Mouse (Mus musculus) telencephalon, adult 2 months (tissue): ENCODE measurements at regions not wholly inside any gene's neighbourhood (a gene's known extent, or its start where the extent isn't known, plus 50 kb on each side); places are given as distances from the start of the nearest gene placed in this dataset.
"Not testable (repeated sequence)": the region's sequence is repeated elsewhere in the genome, so short reads cannot be mapped to it uniquely, and the experiment has no call there.

Source experiments
- DNase-seq: peaks from one replicate; pipeline ENCODE4 v3.0.0-alpha.2; 2011; ENCODE audit warnings: low read depth, low spot score

DNA sequence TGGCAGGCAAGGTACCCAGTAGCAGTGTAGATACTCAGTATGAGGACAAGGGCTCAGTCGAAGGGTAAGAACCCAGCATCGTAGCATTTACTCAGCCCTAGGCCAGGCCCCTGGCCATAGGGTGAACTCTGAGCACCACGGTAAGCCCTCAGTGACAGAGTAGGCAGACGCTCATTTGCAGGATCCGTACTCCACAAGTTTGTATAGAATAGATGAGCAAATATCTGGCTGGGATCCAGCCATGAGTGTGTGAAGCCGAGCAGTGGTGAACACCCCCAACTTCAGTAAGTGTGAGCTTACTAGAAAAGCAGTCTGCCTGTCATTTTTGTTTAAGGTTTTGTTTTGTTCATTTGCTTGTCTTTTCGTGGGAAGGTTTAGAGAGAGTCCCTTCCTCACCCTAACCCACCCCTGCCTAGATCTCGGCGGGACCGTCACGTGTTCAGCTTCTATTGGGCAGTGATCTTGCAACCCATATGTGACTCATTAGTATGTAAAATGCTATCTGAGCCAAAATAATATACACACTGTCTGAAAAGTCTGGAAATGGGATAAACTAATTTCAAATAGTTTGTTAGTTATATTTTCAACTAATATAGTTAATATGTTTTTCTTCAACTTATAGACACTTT is 76.3 kb downstream of the Gm5447 start:
- no peak for DNase-seq

DNA sequence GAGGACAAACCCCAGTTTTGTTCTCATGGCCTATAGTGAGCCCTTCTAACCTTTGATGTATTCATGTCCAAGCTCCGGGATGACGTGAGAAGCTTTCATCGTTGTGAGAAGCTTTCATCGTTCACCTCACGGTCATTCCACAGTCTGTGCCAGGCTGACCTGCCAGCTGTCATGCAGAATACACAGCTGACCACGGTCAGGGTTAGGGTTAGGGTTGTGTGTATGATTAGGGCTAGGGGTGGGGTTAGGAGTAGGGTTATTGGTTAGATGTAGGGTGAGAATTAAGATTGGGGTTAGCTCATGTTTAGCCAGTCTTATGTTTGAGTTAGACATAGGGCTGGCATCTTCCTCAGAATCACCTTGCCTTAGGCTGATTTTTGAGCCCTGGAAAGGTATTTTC is 77.6 kb downstream of the Gm5447 start:
- DNase-seq = not testable (repeated sequence)

DNA sequence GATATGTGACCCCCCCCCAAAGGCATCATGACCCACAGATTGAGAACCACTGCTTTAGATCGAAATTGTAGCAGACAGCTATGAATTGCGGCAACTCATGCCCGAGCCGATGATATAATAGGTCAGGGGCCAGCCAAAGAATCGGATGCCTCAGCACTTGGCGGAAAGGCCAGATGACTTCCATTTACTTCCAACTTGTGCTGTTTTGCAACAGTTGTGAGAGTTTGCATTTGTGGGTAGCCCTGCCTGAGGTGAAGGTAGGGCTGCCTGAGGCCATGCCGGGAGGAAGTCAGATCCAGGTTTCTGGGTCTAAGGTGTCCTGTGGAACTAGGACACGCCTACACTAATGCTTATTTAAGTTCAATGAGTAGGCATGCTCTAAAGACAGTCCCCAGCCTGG is 80.4 kb downstream of the Gm5447 start:
- DNase-seq = no peak

DNA sequence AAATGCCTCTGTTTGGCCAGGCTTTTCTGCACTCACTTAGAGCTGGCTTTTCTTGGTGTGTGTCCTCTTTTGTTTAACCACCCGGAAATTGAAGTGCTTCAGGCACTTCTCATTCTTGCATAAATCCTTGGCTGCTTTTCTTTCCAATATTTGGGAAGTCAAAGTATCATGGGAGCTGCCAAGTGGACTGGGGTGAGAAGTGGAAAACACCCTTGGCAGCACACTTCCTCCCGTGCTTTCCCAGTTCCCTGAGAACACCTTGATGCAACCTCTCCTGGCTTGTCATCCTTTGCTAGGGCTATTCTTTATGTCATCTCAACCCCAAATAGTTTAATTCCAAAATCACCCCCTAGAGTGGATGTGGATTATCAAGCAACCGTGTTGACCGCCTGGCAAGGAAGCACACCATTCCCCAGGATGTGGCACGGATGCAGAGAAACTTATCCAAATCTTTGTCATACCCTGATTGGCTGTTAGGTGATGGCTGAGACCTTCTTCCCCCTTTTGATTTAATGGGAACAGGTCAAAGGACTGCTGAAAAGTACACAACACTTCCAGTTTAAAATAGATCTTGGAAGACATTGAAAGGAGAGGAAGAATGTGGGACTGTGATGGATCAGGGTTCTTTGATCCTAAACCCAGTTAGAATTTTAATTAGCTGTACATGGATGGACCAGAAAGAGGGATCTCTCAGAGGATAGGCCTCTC is 81.5 kb downstream of the Gm5447 start:
- DNase-seq = no peak

DNA sequence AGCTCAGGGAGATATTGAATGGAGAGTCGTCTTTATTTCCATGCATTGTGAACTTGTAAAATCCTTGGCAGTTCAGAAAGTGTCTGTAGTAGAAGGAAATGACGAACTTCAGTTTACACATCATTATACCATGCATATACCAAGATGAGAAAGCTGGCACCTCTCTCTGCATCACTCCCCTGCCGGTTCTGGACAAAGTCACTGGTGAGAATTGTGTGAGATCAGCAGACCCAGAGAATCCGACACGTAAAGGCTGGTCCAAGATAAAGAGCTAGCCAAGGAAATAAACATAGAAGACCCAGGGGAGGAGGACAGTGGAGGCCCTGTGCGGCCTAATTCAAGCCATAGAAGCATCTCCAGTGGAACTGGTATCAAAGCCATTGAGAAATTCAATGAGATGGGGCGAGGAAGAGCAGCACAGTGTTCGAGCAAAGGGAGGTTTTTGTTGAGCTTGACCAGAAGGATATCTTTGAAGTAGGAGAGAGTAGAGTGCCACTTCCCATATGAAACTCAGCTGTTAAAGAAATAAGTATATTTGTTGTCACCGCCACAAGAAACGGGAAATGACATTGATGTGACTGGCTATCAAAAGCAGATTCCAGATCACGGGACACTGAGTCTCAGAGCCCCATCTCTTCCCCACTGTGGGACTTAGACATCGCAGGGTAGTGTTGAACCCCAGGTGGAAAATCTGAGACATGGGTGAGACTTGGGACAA is 82.3 kb downstream of the Gm5447 start:
- no peak for DNase-seq

DNA sequence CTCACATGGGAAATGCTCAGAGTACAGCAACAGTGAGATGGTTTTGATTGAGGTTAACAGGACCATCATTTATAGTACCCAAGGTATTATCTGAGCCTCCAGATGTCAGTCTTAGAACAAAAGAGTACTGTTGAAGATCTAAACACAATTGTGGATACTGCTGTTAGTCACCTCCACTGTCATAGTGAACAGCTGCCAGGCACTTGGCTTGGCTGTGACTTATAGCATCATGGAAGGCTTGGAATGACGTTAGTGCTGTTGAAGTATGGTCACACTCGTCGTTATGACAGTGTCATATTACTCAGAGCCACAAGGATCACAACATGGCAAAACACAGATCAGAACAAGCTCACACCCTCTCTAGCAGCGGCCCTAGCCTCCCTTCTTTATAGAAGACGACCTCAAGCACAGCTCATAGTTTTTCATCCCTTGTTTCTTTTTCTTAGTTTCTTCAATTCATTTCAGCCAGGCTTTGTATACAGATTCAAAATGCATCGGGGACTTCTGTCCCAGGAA is 87.0 kb downstream of the Gm5447 start:
- DNase-seq = no peak

DNA sequence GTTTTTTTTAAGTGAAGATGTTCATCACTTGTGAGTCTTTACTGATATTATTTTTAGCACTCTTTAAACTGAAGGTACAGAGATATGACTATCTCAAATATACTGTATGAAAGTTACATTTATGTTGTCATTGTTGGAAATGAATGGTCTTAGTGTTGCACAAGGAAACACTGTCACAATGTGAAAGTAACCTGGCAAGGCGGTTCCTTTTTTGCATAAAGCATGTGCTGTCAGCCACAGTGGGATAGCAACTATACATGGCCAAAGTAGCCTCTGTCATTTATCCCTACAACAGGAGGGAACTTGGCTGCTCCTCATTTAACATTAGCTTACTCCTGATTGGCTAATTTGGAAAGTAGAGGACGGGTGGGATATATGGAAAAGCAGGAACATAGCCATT is 94.3 kb downstream of the Gm5447 start:
- no peak for DNase-seq

DNA sequence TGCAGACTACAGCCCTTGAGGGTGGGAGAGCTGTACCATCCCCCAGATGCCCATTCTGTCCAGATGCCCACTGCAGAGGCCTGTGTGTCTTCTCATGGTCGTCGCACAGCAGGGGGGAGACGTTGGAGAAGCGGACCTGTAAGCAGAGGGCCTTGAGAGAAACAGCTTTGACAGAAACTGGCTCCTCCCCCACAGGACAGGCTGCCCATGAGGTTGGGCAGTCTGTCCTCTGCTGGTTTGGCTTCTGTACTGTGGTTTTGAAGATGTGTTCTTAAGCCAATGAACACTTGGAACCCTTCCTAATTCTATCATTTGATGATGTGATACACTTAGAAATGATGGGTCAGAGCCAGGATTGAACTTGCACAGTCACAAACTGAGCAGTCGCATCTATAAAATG is 102.5 kb downstream of the Gm5447 start:
- no peak for DNase-seq

DNA sequence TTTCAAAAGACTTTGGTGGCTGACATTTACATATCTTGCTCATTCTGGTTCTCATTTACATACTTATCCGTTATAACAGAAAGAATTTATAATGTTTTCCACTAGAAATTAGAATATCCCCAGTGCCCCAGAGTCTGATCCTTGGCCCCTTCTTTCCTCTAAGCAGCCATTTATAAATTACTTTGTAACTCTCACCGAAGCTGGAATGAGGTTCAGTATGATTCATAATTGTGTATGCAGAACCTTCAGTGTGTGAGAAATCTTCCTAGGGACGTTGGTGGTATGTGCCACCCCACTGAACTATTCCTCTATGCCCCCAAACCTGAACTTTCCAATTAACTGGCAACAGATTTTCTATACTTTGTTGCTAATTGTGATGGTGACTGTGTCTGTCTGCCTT is 104.7 kb downstream of the Gm5447 start:
- no peak for DNase-seq

DNA sequence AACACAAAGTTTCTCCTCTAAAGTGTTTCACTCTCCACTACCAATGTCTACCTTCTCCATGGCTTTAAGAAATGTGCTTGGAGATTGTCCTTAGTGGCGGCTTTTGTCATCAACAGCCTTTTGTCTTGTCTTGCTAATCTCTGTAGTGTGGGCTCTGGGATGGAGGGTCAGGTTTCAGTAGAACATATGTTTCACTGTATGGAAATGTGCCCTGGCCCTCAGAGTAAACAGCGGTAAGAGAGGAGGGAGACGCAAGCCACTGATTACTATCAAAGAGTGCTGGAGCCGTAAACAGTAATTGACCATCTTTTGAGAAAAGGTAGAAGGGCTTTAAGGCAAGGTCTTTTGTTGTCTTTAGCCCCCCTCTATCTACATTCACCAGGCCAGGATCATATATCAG is 106.2 kb downstream of the Gm5447 start:
- DNase-seq = no peak

DNA sequence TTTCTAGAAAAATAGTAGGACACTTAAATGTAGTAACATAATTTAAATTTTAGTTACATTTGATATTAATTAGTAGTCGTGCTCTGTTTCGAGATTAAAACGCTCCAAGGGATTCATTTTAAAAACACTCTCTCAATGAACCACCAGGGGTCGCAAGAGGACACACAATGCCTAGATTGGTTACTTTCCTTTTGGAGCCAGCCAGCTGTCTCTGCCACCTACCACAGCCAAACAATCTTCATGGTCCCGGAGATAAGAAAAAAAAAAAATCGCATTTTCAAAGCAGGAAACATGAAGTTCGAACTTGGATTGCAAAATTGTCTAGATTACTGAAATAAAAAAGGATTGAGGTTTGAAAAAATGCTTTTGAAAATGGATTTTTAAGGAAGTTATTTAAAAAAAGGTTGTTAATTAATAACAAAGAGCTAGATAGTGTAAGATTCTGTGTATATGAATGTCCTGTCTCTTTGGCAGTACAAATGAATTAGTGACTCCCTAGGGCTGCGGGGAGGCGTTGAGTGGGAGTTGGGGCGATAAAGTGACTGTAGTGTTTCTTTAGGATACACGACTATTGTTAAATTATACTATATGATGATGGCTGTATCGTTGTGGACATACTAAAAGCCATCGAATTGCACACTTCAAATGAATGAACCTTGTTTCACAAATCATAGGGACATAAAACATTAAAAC is 108.6 kb downstream of the Gm5447 start:
- peak; percentile 42 for DNase-seq

DNA sequence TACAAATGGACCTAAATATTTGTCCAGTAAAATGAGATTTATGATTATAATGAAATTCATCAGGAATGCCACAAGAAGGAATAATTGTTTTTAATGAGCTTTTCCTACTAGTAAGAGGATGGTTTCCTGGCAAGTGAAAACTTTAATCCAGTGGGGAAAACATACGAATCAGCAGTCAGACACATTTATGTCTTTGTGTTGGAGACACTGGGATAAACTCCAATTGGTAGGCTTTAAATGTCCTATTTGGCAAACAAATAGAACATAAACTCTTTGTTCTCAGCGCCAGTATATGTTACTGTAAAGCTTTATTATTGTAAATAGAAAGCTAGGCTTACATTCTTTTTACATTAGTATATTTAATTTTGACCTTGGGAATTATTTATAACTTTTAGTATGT is 127.0 kb downstream of the Gm5447 start:
- DNase-seq = no peak

DNA sequence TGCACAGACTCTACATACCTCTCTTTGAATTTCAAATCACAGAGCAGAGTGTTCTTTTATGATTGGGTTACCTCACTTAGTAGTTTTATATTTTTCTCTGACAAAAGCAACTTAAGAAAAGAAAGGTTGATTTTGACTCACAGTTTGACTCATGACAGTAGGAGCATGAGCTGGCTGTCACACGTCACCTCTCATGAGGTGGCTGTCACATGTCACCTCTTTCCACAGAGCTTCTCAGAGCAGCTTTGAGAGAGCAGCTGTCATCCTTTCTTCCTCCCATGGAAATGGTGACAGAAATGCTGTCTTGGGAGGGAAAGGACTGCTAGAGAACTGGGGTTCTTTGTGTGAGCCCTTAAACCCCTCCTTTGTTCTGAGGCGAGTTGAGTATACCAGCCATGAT is 133.4 kb downstream of the Gm5447 start:
- DNase-seq = no peak

DNA sequence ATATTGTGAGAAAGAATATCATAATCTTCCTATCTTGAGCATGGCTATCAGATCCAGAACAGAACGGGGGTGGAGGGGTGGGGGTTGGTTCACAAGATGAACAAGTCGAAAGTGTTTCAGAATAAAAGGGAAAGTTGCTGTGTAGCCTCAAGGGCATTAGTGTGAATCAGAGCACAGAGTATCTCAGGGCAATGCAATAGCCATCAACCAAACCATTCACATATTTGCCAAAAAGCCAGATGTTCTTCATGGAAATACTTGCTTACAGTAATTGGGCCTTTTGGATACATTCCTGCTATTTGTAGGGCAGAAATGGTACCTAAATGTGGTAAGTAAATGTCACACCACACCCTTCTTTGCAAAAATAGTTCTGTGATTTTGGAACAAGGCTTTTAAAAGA is 135.2 kb downstream of the Gm5447 start:
- no peak for DNase-seq

DNA sequence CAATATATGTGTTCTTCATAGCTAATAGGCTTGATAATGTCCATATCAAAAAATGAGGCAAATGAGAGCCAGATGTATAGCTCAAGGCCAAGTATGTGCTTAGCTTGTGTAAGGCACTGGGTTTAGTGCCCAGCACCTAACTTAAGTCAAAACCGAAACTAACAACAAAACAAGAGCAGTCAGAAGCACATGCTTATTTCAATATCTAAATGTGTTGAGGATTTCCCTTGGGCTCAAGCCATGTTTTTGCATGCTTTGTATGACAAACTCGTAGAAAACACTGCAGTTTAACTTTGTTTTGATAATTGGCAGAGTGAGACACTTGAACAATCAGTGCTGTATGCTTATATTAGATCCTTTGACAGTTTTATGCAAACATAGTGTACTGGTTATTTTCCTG is 148.7 kb downstream of the Gm5447 start:
- no peak for DNase-seq

DNA sequence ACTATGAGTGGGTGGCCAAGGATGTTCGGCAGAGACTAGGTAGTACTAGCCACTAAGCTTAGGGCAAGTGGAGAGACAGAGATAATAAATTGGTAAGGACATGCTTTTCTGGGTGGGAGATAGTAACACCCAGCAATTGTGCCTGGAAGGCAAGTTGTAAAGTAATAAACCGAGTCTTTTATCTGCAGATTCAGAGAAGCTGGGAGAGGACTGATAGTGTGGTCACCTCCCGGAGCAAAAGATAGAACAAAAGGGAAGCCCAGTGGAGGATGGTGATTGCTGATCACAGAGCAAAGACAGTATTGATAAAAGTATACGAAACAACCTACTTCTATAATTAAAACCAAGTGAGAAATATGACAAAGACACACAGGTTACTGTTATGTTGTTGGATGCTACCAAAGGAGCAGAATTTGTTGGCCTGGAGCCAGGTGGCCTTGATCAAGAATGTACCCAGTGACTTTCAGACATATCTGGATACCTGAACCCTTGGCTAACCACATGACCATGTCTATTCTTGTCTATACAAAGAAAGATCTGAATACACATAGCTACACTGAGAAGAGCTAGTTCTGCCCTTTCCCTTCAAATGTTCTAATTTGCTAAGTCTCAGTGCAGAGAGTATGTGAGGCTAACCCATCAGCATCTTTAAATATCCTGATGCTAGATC is 150.7 kb downstream of the Gm5447 start:
- DNase-seq = no peak

DNA sequence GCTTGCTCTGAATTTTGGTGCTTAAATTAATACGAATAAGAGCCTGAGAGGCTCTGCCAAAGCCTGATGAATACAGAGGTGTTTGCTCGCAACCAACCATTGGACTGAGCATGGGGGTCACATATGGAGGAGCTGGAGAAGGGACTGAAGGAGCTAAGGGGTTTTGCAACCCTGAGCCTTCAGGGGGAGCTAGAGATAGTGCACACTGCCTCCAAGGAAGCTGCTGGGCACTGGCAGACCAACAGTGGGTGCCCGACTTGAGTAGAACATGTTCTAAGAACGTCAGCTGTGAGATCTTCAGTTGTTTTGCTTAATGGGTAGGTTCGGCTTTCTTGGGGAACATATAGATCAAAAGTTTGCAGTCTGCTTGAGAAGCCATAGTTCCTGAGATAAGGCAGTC is 158.5 kb downstream of the Gm5447 start:
- no peak for DNase-seq

DNA sequence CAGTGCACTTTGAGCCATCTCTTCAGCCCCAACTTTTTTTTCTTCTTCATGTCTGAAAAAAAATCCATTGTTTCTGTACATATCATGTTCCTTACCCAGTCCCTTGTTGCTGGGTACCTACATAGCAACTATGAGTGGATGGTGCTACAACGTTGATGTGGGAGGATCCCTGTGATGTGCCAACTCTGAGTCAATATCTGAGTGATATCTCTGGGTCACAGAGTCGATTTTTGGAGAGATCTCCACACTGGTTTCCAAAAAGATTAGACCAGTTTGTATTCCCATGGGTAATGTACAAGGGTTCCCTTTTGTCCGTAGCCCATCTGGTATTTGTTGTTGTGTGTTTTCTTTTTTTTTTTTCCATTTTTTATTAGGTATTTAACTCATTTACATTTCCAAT is 165.7 kb downstream of the Gm5447 start:
- DNase-seq = no peak

DNA sequence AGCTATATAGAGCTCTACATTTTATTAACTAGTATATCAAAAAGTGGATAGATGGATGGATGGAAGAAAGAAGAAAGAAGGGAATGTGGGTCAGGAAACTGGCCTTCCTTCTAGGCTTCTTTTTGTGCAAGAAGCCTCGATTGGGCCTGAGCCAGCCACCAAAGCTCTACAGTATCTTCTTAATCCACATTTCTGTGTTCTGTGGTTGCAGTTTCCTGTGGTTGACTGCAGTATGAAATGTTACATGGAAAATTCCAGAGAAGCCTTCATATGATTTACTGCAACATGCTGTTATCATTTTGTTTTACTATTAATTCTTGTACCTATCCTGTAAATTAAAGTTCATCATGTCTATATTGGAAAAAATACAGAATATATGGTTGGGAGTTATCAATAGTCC is 173.3 kb downstream of the Gm5447 start:
- DNase-seq = no peak

DNA sequence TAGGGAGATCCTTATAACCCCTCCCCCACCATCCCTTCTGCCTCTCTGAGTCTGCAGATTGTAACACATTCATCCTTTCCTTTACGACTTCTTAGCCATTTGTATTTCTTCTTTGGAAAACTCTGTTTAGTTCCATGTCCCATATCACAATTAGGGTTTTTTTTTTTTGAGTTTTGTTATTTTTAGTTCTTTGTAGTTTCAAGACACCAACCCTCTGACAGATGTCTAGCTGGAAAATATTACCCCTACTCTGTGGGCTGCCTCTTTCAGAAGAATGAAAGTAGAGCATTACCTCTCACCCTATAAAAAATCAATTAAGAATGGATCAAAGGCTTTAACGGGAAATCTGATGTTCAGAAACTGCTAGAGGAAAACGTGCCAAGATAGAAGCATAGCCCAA is 180.1 kb downstream of the Gm5447 start:
- no peak for DNase-seq

DNA sequence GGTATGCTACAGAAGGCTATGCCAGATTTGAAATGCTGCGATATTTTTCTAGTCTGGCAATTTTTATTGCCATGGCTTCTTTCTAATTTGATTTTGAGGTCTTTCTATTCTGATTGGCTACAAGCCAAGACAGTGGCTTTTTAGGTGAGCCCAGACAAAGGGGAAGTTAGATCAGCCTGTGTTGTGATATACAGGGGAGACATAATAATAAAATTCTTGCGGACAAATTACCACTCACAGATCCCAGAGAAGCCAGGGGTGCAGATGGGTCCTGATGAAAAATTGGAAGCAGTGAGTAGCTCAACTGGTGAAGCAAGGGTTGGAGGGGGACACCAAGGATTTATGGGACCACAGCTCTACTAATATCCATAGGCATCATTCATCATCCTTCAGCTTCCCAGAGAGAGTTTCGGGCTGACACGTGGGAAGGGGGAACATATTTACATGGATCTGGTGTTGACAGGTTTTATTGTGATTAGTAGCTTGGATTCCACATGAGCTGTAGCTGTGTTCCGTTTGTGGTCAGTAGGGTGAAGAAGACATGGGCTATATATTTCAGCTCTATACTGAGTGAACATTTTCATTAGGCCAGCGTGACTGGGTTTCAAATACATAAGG is 190.0 kb downstream of the Gm5447 start:
- no peak for DNase-seq
